Mouse (Mus musculus): ENCODE data around the gene Chad. TPM values are rescaled to one million over a fixed set of nuclear protein-coding genes. Genes with fewer than 3 reads are reported as not detected.
A peak's percentile ranks its signal among the peaks of the same experiment; 100 is the strongest.

Gene Chad
- not detected in 2 replicates for total RNA-seq (2015)
- total RNA-seq (2017): not detected in 2 replicates

- ATAC-seq (replicated peaks; ENCODE audit: poor library complexity): peak; percentile 83
Observed at GRCm38 (mm10) chr11:94564437-94565150, at the start of gene Chad. Chad (plus strand) TSS chr11:94565047.

GRCm38 (mm10) chr11:94521219-94521843, 43.5 kb upstream of the Chad start, which contains the start of gene Mycbpap:
Mycbpap (minus strand) TSS chr11:94521742.
- ATAC-seq (replicated peaks; ENCODE audit: poor library complexity): peak; percentile 82

- ATAC-seq (replicated peaks; ENCODE audit: poor library complexity): peak; percentile 58
Observed at GRCm38 (mm10) chr11:94526171-94526879, 38.5 kb upstream of the Chad start.

- ATAC-seq (replicated peaks; ENCODE audit: poor library complexity): no peak
Observed at GRCm38 (mm10) chr11:94528879-94529278, 36.0 kb upstream of the Chad start.

- ATAC-seq (replicated peaks; ENCODE audit: poor library complexity): no peak
Observed at GRCm38 (mm10) chr11:94533171-94533570, 31.7 kb upstream of the Chad start.

- ATAC-seq (replicated peaks; ENCODE audit: poor library complexity): no peak
Observed at GRCm38 (mm10) chr11:94538733-94539292, 26.0 kb upstream of the Chad start.

GRCm38 (mm10) chr11:94539761-94540160, 25.1 kb upstream of the Chad start:
- no peak for ATAC-seq (replicated peaks; ENCODE audit: poor library complexity)

- no peak for ATAC-seq (replicated peaks; ENCODE audit: poor library complexity)
Observed at GRCm38 (mm10) chr11:94542400-94542799, 22.4 kb upstream of the Chad start.

GRCm38 (mm10) chr11:94543344-94543743, 21.5 kb upstream of the Chad start:
- no peak for ATAC-seq (replicated peaks; ENCODE audit: poor library complexity)

GRCm38 (mm10) chr11:94543932-94544331, 20.9 kb upstream of the Chad start:
- peak; percentile 75 for ATAC-seq (replicated peaks; ENCODE audit: poor library complexity)

GRCm38 (mm10) chr11:94544422-94544821, 20.4 kb upstream of the Chad start:
- ATAC-seq (replicated peaks; ENCODE audit: poor library complexity): no peak

GRCm38 (mm10) chr11:94546381-94546780, 18.5 kb upstream of the Chad start:
- no peak for ATAC-seq (replicated peaks; ENCODE audit: poor library complexity)

GRCm38 (mm10) chr11:94547271-94547670, 17.6 kb upstream of the Chad start:
- ATAC-seq (replicated peaks; ENCODE audit: poor library complexity): no peak

GRCm38 (mm10) chr11:94548041-94548784, 16.6 kb upstream of the Chad start:
- ATAC-seq (replicated peaks; ENCODE audit: poor library complexity): peak; percentile 18

- peak; percentile 88 for ATAC-seq (replicated peaks; ENCODE audit: poor library complexity)
Observed at GRCm38 (mm10) chr11:94548888-94549690, 15.8 kb upstream of the Chad start, which contains the start of gene Rsad1. Rsad1 (minus strand) TSS chr11:94549255.

- peak; percentile 35 for ATAC-seq (replicated peaks; ENCODE audit: poor library complexity)
Observed at GRCm38 (mm10) chr11:94549691-94550441, 15.0 kb upstream of the Chad start.

GRCm38 (mm10) chr11:94550442-94550744, 14.5 kb upstream of the Chad start:
- no peak for ATAC-seq (replicated peaks; ENCODE audit: poor library complexity)

- ATAC-seq (replicated peaks; ENCODE audit: poor library complexity): no peak
Observed at GRCm38 (mm10) chr11:94558226-94558625, 6.6 kb upstream of the Chad start.

- ATAC-seq (replicated peaks; ENCODE audit: poor library complexity): no peak
Observed at GRCm38 (mm10) chr11:94563383-94563782, 1.5 kb upstream of the Chad start.
